Mouse (Mus musculus): Measurements from ENCODE around the gene F2. TPM values are rescaled to one million over a fixed set of nuclear protein-coding genes. Genes with fewer than 3 reads are reported as not detected.

Gene F2
- polyA plus RNA-seq, 1 experiment = 2.7 TPM

DNA sequence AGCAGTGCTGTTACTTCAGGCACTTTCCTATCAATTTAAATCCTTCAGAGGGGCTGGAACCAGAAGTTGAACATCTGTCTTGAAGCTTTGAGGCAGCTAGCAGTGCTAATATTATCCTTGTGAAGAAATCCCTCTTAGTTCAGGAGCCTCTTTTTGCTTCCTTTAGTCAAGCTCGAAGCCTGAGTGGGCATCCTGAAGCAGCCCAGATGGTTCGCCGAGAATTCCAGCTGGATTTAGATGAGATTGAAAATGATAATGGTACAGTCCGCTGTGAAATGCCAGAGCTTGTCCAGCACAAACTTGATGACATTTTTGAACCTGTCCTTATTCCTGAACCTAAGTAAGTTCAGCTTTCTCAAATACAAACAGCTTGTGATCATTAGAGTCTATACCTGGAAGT, 35.7 kb downstream of the F2 start:
- TF ChIP-seq CTCF (IDR thresholded peaks at IDR 0.05; ENCODE audit: control insufficient read depth, insufficient read depth, low read length) (no peak), POLR2A (IDR thresholded peaks at IDR 0.05; ENCODE audit: borderline replicate concordance, control insufficient read depth, low read depth, low read length) (no peak)
- no peaks in the 10 kb centered on the region for H3K4me1 ChIP-seq (ENCODE audit: control insufficient read depth, insufficient read depth, low read length)

DNA sequence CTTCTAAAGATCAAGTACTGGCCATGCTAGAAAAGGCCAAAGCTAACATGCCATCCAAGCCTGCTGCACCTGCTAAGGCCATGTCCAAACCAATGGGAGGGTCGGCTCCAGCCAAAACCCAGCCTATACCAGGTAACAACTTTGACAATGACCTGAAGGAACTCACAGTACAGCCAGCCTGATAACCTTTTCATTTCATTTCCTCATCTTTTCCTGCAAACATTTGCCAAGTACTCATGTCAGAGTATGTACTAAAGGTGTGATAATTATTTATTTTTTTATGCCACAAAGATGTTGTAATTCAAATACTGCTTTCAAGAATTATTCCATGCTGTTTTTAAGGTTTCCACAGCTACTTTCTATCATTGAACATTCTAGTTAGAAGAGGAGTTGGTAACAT, 50.0 kb downstream of the F2 start:
- TF ChIP-seq POLR2A (IDR thresholded peaks at IDR 0.05; ENCODE audit: borderline replicate concordance, control insufficient read depth, low read depth, low read length) (no peak), CTCF (IDR thresholded peaks at IDR 0.05; ENCODE audit: control insufficient read depth, insufficient read depth, low read length) (no peak)
- 92% methylated on average over 1 of the region's 1 CpGs for WGBS
- Histone ChIP-seq H3K4me3 (replicated peaks; ENCODE audit: control insufficient read depth, low read depth, low read length) (no peak overlapping the region), H3K27ac (ENCODE audit: control insufficient read depth, insufficient read depth, low read depth, low read length, poor library complexity) (no peak overlapping the region), H3K4me1 (ENCODE audit: control insufficient read depth, insufficient read depth, low read length) (no peaks in the 10 kb centered on the region)

More for the DNA sequence above, 35.7 kb downstream of the F2 start:
- H3K27ac ChIP-seq (ENCODE audit: control insufficient read depth, insufficient read depth, low read depth, low read length, poor library complexity) = no peak overlapping the region
- WGBS = 96% methylated on average over 4 of the region's 4 CpGs
- no peak overlapping the region for H3K4me3 ChIP-seq (replicated peaks; ENCODE audit: control insufficient read depth, low read depth, low read length)

DNA sequence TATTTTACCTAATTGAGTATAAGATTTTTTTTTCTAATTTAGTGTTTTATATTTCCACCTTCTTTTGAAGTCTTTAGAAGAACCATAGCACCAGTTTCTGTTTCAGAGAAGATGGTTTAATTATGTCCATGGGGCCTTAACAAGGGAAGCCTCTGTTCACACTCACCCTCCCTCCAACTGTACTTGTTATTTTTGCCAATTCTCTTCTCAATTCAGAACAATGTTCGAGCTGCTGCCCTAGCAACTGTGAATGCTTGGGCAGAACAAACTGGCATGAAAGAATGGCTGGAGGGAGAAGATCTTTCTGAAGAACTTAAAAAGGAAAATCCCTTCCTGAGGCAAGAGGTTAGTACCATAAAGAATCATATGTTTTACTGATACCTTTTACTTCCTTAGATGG, 55.3 kb downstream of the F2 start:
- WGBS = 86% methylated on average over 1 of the region's 1 CpGs
- Histone ChIP-seq H3K4me3 (replicated peaks; ENCODE audit: control insufficient read depth, low read depth, low read length) (no peak overlapping the region), H3K4me1 (ENCODE audit: control insufficient read depth, insufficient read depth, low read length) (no peaks in the 10 kb centered on the region), H3K27ac (ENCODE audit: control insufficient read depth, insufficient read depth, low read depth, low read length, poor library complexity) (no peak overlapping the region)
- TF ChIP-seq CTCF (IDR thresholded peaks at IDR 0.05; ENCODE audit: control insufficient read depth, insufficient read depth, low read length) = no peak

Other genes with a start within 250 kb of the F2 start
- gene 1110051M20Rik, start 191.7 kb downstream of the F2 start, polyA plus RNA-seq (2011; ENCODE audit: insufficient read depth, insufficient read length, low replicate concordance, missing spikeins) = 3.8 and 7.8 TPM in 2 replicates
- gene Lrp4, start 178.9 kb downstream of the F2 start, polyA plus RNA-seq (2011; ENCODE audit: insufficient read depth, insufficient read length, low replicate concordance, missing spikeins) = 3.3 and 4.5 TPM in 2 replicates
- 23.2 and 30.8 TPM in 2 replicates for gene Ckap5, start 109.7 kb downstream of the F2 start, polyA plus RNA-seq (2011; ENCODE audit: insufficient read depth, insufficient read length, low replicate concordance, missing spikeins)
- 6.8 and 6.9 TPM in 2 replicates for gene Zfp408, start 13.4 kb upstream of the F2 start, polyA plus RNA-seq (2011; ENCODE audit: insufficient read depth, insufficient read length, low replicate concordance, missing spikeins)
- gene Arhgap1, start 13.4 kb upstream of the F2 start, polyA plus RNA-seq (2011; ENCODE audit: insufficient read depth, insufficient read length, low replicate concordance, missing spikeins) = 15.4 and 35.2 TPM in 2 replicates
- 8.6 and 12.9 TPM in 2 replicates for gene Atg13, start 74.2 kb upstream of the F2 start, polyA plus RNA-seq (2011; ENCODE audit: insufficient read depth, insufficient read length, low replicate concordance, missing spikeins)
- gene Harbi1, start 74.4 kb upstream of the F2 start, polyA plus RNA-seq (2011; ENCODE audit: insufficient read depth, insufficient read length, low replicate concordance, missing spikeins) = 1.2 and 2.4 TPM in 2 replicates
- 8.3 and 21.1 TPM in 2 replicates for gene Ambra1, start 93.7 kb upstream of the F2 start, polyA plus RNA-seq (2011; ENCODE audit: insufficient read depth, insufficient read length, low replicate concordance, missing spikeins)